Comparison of ENCODE assay signal across 20 mouse cellular contexts in the genomic region with DNA sequence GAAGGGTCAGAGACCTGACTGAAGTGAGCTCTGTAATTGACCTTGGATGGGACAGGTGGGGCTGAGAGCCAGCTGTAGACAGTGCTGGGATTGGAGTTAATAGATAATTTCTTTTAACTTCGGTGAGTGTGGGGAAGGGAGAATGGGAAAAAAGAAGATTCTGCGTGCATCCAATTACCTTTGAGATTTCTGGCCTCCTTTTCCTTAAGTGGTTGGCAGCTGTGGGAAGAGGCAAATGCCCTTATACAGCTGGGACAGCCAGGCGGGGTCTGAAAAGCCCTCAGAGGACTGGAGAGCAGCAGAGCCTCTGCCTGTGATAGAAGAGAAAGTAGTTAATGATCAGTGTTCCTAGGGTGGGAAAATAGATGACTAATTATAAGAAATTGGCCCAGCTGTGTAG. TPM values are rescaled to one million over a fixed set of nuclear protein-coding genes. Genes with fewer than 3 reads are reported as not detected.
DNase-seq lines count a peak whose midpoint lies in the region; ATAC-seq and TF ChIP-seq lines count a peak whose summit lies in the region.
"Had no signal": no experiment of that assay in that cellular context is flagged by ENCODE, and none has a peak within 500 bp of the region (broad histone marks: within the 10 kb centered on the region; RNA-seq: fewer than 3 reads in every experiment).

No protein-coding gene starts in this region.

- H3K36me3 ChIP-seq in liver, postnatal 0 days (replicated peaks; ENCODE audit: insufficient read depth, low read length) = no peaks in the 10 kb centered on the region
- no peaks in the 10 kb centered on the region for H3K36me3 ChIP-seq in liver, embryonic 12.5 days
- no peaks in the 10 kb centered on the region for H3K36me3 ChIP-seq in hindbrain, embryonic 10.5 days
- no peaks in the 10 kb centered on the region for H3K36me3 ChIP-seq in neural tube, embryonic 15.5 days
- H3K36me3 ChIP-seq: embryonic facial prominence, embryonic 10.5 days; forebrain, embryonic 12.5 days; midbrain, embryonic 15.5 days; neural tube, embryonic 12.5 days; stomach, embryonic 15.5 days had no signal

- DNase-seq in liver, postnatal 0 days = no peak
- peak; percentile 94 for DNase-seq in kidney, adult 9 months
- DNase-seq in kidney, postnatal 14 days = peak; percentile 77
- no peak for DNase-seq in hindbrain, embryonic 10.5 days (ENCODE audit: low spot score)
- DNase-seq: cerebellum, postnatal 10 days; lung, postnatal 4 days; right cerebral cortex, postnatal 4 days; thymus, adult 18-20 months; thymus, postnatal 36 days had no signal

- no peak overlapping the region for H3K27ac ChIP-seq in liver, postnatal 0 days (ENCODE audit: low read depth)
- no peak overlapping the region for H3K27ac ChIP-seq in liver, embryonic 12.5 days
- H3K27ac ChIP-seq in hindbrain, embryonic 10.5 days = no peak overlapping the region
- no peak overlapping the region for H3K27ac ChIP-seq in neural tube, embryonic 15.5 days (replicated peaks)
- H3K27ac ChIP-seq: embryonic facial prominence, embryonic 10.5 days; forebrain, embryonic 12.5 days; hindbrain, postnatal 0 days; liver, embryonic 14.5 days; midbrain, embryonic 15.5 days; neural tube, embryonic 12.5 days; stomach, embryonic 15.5 days had no signal

- no peak for TF ChIP-seq CTCF in liver, postnatal 0 days (IDR thresholded peaks at IDR 0.05; ENCODE audit: low read depth)

- H3K4me1 ChIP-seq in liver, postnatal 0 days (ENCODE audit: insufficient read depth) = peaks cover 3% of the 10 kb centered on the region; the same call in 1 of the 2 replicates
- no peaks in the 10 kb centered on the region for H3K4me1 ChIP-seq in liver, embryonic 12.5 days
- peaks cover 25% of the 10 kb centered on the region for H3K4me1 ChIP-seq in hindbrain, embryonic 10.5 days (replicated peaks)
- no peaks in the 10 kb centered on the region for H3K4me1 ChIP-seq in neural tube, embryonic 15.5 days
- H3K4me1 ChIP-seq: forebrain, embryonic 12.5 days; midbrain, embryonic 15.5 days; neural tube, embryonic 12.5 days had no signal

- no peak overlapping the region for H3K9ac ChIP-seq in liver, postnatal 0 days (replicated peaks)
- H3K9ac ChIP-seq in liver, embryonic 12.5 days = no peak overlapping the region
- H3K9ac ChIP-seq in neural tube, embryonic 15.5 days (replicated peaks) = no peak overlapping the region
- H3K9ac ChIP-seq: forebrain, embryonic 12.5 days; liver, embryonic 14.5 days; midbrain, embryonic 15.5 days; neural tube, embryonic 12.5 days; stomach, embryonic 15.5 days had no signal

- H3K9me3 ChIP-seq in liver, postnatal 0 days (ENCODE audit: low read length) = no peaks in the 10 kb centered on the region
- H3K9me3 ChIP-seq in liver, embryonic 12.5 days (replicated peaks) = no peaks in the 10 kb centered on the region
- no peaks in the 10 kb centered on the region for H3K9me3 ChIP-seq in hindbrain, embryonic 10.5 days
- H3K9me3 ChIP-seq in neural tube, embryonic 15.5 days (replicated peaks) = no peaks in the 10 kb centered on the region
- H3K9me3 ChIP-seq: embryonic facial prominence, embryonic 10.5 days; forebrain, embryonic 12.5 days; midbrain, embryonic 15.5 days; neural tube, embryonic 12.5 days; stomach, embryonic 15.5 days had no signal

- H3K27me3 ChIP-seq in liver, postnatal 0 days (ENCODE audit: insufficient read depth, low read length) = no peaks in the 10 kb centered on the region
- H3K27me3 ChIP-seq in liver, embryonic 12.5 days (replicated peaks) = no peaks in the 10 kb centered on the region
- H3K27me3 ChIP-seq in hindbrain, embryonic 10.5 days (ENCODE audit: insufficient read depth, poor library complexity, severe bottlenecking) = no peaks in the 10 kb centered on the region
- no peaks in the 10 kb centered on the region for H3K27me3 ChIP-seq in neural tube, embryonic 15.5 days (replicated peaks)
- H3K27me3 ChIP-seq: forebrain, embryonic 12.5 days; midbrain, embryonic 15.5 days; neural tube, embryonic 12.5 days; stomach, embryonic 15.5 days had no signal

- H3K4me2 ChIP-seq in liver, postnatal 0 days (ENCODE audit: low read depth, low read length) = peak overlapping the region; percentile 16
- H3K4me2 ChIP-seq in liver, embryonic 12.5 days = no peak overlapping the region
- H3K4me2 ChIP-seq in neural tube, embryonic 15.5 days = no peak overlapping the region
- H3K4me2 ChIP-seq: forebrain, embryonic 12.5 days; midbrain, embryonic 15.5 days; neural tube, embryonic 12.5 days; stomach, embryonic 15.5 days had no signal

- no peak for TF ChIP-seq EP300 in liver, postnatal 0 days (IDR thresholded peaks at IDR 0.05; ENCODE audit: low read depth)

- ATAC-seq in liver, postnatal 0 days = peak; percentile 88
- ATAC-seq in liver, embryonic 12.5 days = no peak
- no peak for ATAC-seq in megakaryocyte, adult 5-6 weeks (ENCODE audit: poor library complexity, severe bottlenecking)
- no peak for ATAC-seq in neural tube, embryonic 15.5 days (ENCODE audit: low FRiP score)
- ATAC-seq: hindbrain, postnatal 0 days; midbrain, embryonic 15.5 days had no signal

- 55% methylated on average over 3 of the region's 3 CpGs for WGBS in liver, postnatal 0 days (ENCODE audit: insufficient replicate concordance)
- WGBS in liver, embryonic 12.5 days (ENCODE audit: insufficient replicate concordance) = 51% methylated on average over 3 of the region's 3 CpGs
- 75% methylated on average over 3 of the region's 3 CpGs for WGBS in hindbrain, embryonic 10.5 days
- 62% methylated on average over 3 of the region's 3 CpGs for WGBS in neural tube, embryonic 15.5 days

- no peak overlapping the region for H3K4me3 ChIP-seq in liver, postnatal 0 days (ENCODE audit: low read depth, low read length)
- H3K4me3 ChIP-seq in liver, embryonic 12.5 days = no peak overlapping the region
- no peak overlapping the region for H3K4me3 ChIP-seq in hindbrain, embryonic 10.5 days
- H3K4me3 ChIP-seq in neural tube, embryonic 15.5 days (replicated peaks) = no peak overlapping the region
- H3K4me3 ChIP-seq: embryonic facial prominence, embryonic 10.5 days; forebrain, embryonic 12.5 days; midbrain, embryonic 15.5 days; neural tube, embryonic 12.5 days; stomach, embryonic 15.5 days had no signal

RNA-seq across cellular contexts. Expression of a gene that starts 27.9 kb away (rescaled TPM):
- polyA plus RNA-seq in liver, postnatal 0 days (2015; fragmentation: Nextera tagmentation; extraction: Ambion mirVana) = 0.24 and 0.29 TPM in 2 replicates
- polyA plus RNA-seq in liver, embryonic 12.5 days (2016; fragmentation: Nextera tagmentation; extraction: Ambion mirVana) = 1.4 TPM in 2 replicates
- polyA plus RNA-seq in hindbrain, embryonic 10.5 days (2016; fragmentation: Nextera tagmentation; extraction: Ambion mirVana) = 7.1 and 11.1 TPM in 2 replicates
- 0.07 TPM in 1 of 2 replicates, not detected in the other for total RNA-seq in megakaryocyte, adult 5-6 weeks (2015)
- total RNA-seq in megakaryocyte, adult 5-6 weeks (2017) = 0.11 TPM in 1 of 2 replicates, not detected in the other
- 1.2 and 2.5 TPM in 2 replicates for polyA plus RNA-seq in neural tube, embryonic 15.5 days (2015; fragmentation: Nextera tagmentation; extraction: Ambion mirVana)
- total RNA-seq: MEL had no signal

Comparison
In these comparisons a context has a peak if more than half of its experiments do, and no peak if none do; other contexts are left out.
1. DNase-seq: peak in kidney, adult 9 months (single experiment) and kidney, postnatal 14 days (single experiment); none in liver, postnatal 0 days (single experiment) and hindbrain, embryonic 10.5 days (single experiment).